ENCODE assay signal across 8 mouse cellular contexts in the genomic region with DNA sequence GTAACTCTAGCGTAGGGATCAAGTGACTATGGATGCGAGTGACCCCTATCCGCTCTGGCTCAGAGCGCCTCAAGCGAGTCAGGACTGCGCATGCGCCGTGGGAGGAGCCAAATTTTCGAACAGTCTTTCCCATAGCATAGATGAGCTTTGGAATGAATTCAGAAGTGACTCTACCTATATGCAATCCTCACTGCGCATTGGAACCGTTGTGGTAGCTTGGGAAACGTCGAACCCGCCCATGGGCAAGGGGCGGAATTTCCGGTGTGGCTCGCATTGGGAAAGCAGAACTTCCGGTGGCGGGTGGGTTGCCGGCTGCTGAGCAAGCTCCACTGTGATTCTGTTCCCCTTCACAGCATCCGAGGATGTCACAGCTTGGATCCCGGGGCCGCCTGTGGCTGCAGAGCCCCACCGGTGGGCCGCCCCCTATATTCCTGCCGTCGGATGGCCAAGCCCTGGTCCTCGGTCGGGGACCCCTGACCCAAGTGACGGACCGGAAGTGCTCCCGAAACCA. TPM values are rescaled to one million over a fixed set of nuclear protein-coding genes. Genes with fewer than 3 reads are reported as not detected.
A peak's percentile ranks its signal among the peaks of the same experiment; 100 is the strongest.
DNase-seq lines count a peak whose midpoint lies in the region; ATAC-seq and TF ChIP-seq lines count a peak whose summit lies in the region.

A gene (plus strand): TSS at position 98 of the 511 bp plus-strand sequence.

- peak; percentile 3 for ATAC-seq in Patski
- ATAC-seq in hindbrain, embryonic 12.5 days (ENCODE audit: low FRiP score), result peak; percentile 38

- peaks cover 20% of the 10 kb centered on the region for H3K36me3 ChIP-seq in hindbrain, embryonic 12.5 days

- under 1% methylated on average over 32 of the region's 32 CpGs for WGBS in hindbrain, embryonic 12.5 days

- CTCF ChIA-PET in Patski (lab: Charles Lee), result no interaction called here

- peak within 1 kb of the TSS; percentile 92 for H3K9ac ChIP-seq in hindbrain, embryonic 12.5 days

- DNase-seq in Patski (ENCODE audit: low read depth, low spot score), result peak; percentile 54
- DNase-seq in cerebellum, postnatal 10 days, result peak; percentile 89 to 91
- peak; percentile 90 to 91 for DNase-seq in frontal cortex, postnatal 10 days (ENCODE audit: low spot score in 2 of 2)
- DNase-seq in layer of hippocampus, postnatal 14 days (ENCODE audit: low spot score in 2 of 2), result peak; percentile 91 to 94
- DNase-seq in lung, postnatal 14 days, result peak; percentile 85
- DNase-seq in retina, adult 2 months (ENCODE audit: low read depth, low spot score), result peak; percentile 71
- DNase-seq in thymus, postnatal 36 days, result peak; percentile 82 to 85

- H3K27ac ChIP-seq in hindbrain, embryonic 12.5 days, result peak within 1 kb of the TSS; percentile 92

- POLR2A ChIA-PET in Patski (lab: Charles Lee), result interaction anchor here (0.6 to 2.6 kb wide), 2 partner anchors 11 to 293 kb away, joined by 3 to 9 read pairs; no protein-coding TSS in a partner anchor

- no peaks in the 10 kb centered on the region for H3K9me3 ChIP-seq in hindbrain, embryonic 12.5 days (replicated peaks)

- in situ Hi-C loops in Patski (cut with MboI; ENCODE audit: low pct_unique_long_range_greater_than_20kb), result loop anchor here (25.0 kb wide), 1 partner anchor 855 kb away; a partner anchor contains a TSS

- H3K4me2 ChIP-seq in hindbrain, embryonic 12.5 days (replicated peaks), result peak within 1 kb of the TSS; percentile 93

- TF ChIP-seq CTCF in Patski (IDR thresholded peaks at IDR 0.05), result no peak

- peaks cover 52% of the 10 kb centered on the region for H3K4me1 ChIP-seq in hindbrain, embryonic 12.5 days

- peak within 1 kb of the TSS; percentile 68 for H3K4me3 ChIP-seq in hindbrain, embryonic 12.5 days

- no peaks in the 10 kb centered on the region for H3K27me3 ChIP-seq in Patski
- no peaks in the 10 kb centered on the region for H3K27me3 ChIP-seq in hindbrain, embryonic 12.5 days

RNA-seq across cellular contexts. Expression of the gene that starts here (rescaled TPM):
- 43.2 TPM for polyA plus RNA-seq in Patski (2021)
- 34.7 and 35.1 TPM in 2 replicates for polyA plus RNA-seq in hindbrain, embryonic 12.5 days (2016; fragmentation: Nextera tagmentation; extraction: Ambion mirVana)
- 10 to 100 TPM; 32.3 to 33.3 TPM for total RNA-seq in layer of hippocampus, postnatal 14 days (2021)

Comparison
In these comparisons a context has a peak if more than half of its experiments do, and no peak if none do; other contexts are left out.
1. Peak in every context shown above with its lines: DNase-seq, ATAC-seq, H3K4me3 ChIP-seq and H3K27ac ChIP-seq.